Mouse (Mus musculus): ENCODE results near the gene Cybb. TPM values are rescaled to one million over a fixed set of nuclear protein-coding genes. Genes with fewer than 3 reads are reported as not detected.

Gene Cybb
- polyA plus RNA-seq, 1 experiment from 2014 or later: 0.62 TPM

Other genes starting within 250 kb of the Cybb start
- gene Gm14862, start 230.9 kb downstream of the Cybb start, polyA plus RNA-seq (2014; fragmentation: Nextera tagmentation; extraction: Ambion mirVana): not detected in 2 replicates
- 7.0 and 7.2 TPM in 2 replicates for gene Xk, start 215.0 kb downstream of the Cybb start, polyA plus RNA-seq (2014; fragmentation: Nextera tagmentation; extraction: Ambion mirVana)
- not detected in 2 replicates for gene H2al1m, start 204.0 kb downstream of the Cybb start, polyA plus RNA-seq (2014; fragmentation: Nextera tagmentation; extraction: Ambion mirVana)
- not detected in 2 replicates for gene H2al1k, start 137.1 kb downstream of the Cybb start, polyA plus RNA-seq (2014; fragmentation: Nextera tagmentation; extraction: Ambion mirVana)
- not detected in 2 replicates for gene H2al1o, start 84.6 kb upstream of the Cybb start, polyA plus RNA-seq (2014; fragmentation: Nextera tagmentation; extraction: Ambion mirVana)
- 45.8 and 54.7 TPM in 2 replicates for gene Dynlt3, start 175.2 kb upstream of the Cybb start, polyA plus RNA-seq (2014; fragmentation: Nextera tagmentation; extraction: Ambion mirVana)